Mouse (Mus musculus) stomach, embryonic 15.5 days (tissue): ENCODE data around the gene Wdr17. TPM values are rescaled to one million over a fixed set of nuclear protein-coding genes. Genes with fewer than 3 reads are reported as not detected.

Experiments
- ATAC-seq: fragments of 200-750 bp; cut with Nextera tagmentation; 2 replicates; pipeline ENCODE4 v1.8.0; 2017; ENCODE audit warnings: low read depth, moderate number of reproducible peaks, moderate TSS enrichment; ENCODE audit not compliant: insufficient read depth, low FRiP score
- H3K27ac ChIP-seq: fragments of 300-500 bp; sonication (generic); 2 replicates; pipeline ENCODE4 v1.5.1; 2015; ENCODE audit warnings: mild to moderate bottlenecking, inconsistent platforms
- H3K27me3 ChIP-seq: fragments of 300-500 bp; sonication (generic); replicated peaks from 2 replicates; pipeline ENCODE4 v1.6.1; 2015; ENCODE audit warnings: inconsistent platforms
- H3K36me3 ChIP-seq: fragments of 300-500 bp; sonication (generic); 2 replicates; pipeline ENCODE4 v1.6.1; 2015; ENCODE audit warnings: inconsistent platforms
- H3K4me1 ChIP-seq: fragments of 300-500 bp; sonication (generic); 2 replicates; pipeline ENCODE4 v1.6.1; 2015; ENCODE audit warnings: inconsistent platforms
- H3K4me2 ChIP-seq: fragments of 300-500 bp; sonication (generic); 2 replicates; pipeline ENCODE4 v1.6.1; 2015; ENCODE audit warnings: mild to moderate bottlenecking, inconsistent platforms
- H3K4me3 ChIP-seq: fragments of 300-500 bp; sonication (generic); replicated peaks from 2 replicates; pipeline ENCODE4 v1.5.1; 2015; ENCODE audit warnings: inconsistent platforms
- H3K9ac ChIP-seq: fragments of 300-500 bp; sonication (generic); 2 replicates; pipeline ENCODE4 v1.6.1; 2015; ENCODE audit warnings: inconsistent platforms
- H3K9me3 ChIP-seq: fragments of 300-500 bp; sonication (generic); 2 replicates; pipeline ENCODE4 v1.6.1; 2016; ENCODE audit warnings: inconsistent platforms
- WGBS: fragments of 180-500 bp; shearing (Covaris S2); methylation state at CpG from one replicate; pipeline ENCODE4 v1.1.7; 2015; 5-methylcytosine and 5-hydroxymethylcytosine counted together
- polyA plus RNA-seq: library from polyadenylated mRNA; unstranded; fragments of >200 nt; fragmentation: Nextera tagmentation; extraction: Ambion mirVana; gene quantifications from 2 replicates; pipeline ENCODE4 v1.2.1, GENCODE M21; 2015

Gene Wdr17
- polyA plus RNA-seq, 1 experiment from 2014 or later = 0.49 TPM

DNA sequence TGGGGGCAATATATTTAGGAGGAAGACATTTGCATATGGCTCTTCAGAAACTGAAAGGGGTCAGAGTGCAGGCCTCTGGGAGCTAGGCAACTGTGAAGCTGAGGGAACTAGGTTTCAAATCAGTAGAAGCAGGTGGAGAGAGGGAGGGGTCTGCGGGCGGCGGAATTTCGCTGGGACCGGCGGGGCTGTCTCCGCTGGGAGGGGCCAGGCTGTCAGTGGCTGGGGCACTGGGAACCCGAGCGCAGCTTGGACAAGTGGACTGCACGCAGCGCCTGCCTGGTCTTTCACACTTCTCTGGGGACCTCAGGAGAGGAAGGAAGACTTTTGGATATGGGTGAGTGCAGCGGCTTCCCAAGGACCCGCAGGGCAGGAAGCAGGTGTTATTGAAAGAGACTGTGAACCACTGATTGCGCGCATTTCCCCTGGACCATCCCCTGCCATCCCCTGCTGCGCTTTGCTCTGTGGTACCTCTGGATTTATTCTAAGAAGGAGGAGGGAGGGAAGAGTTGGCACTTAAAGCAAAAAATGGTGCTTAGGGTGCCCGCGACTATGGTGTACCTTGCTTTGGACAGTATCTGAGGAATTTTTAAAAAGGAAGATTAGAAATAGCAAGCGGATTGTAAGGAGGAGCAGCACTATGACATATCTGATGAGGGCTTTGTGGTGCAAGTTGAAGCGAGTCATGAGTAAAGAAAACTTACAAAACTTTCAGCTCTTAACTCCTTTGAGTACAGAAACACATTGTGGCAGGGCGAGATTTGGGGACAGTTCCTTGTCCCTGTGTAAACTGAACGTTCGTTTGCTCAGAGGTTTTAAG, 107.5 kb downstream of the Wdr17 start:
- H3K9ac ChIP-seq = no peak overlapping the region
- under 1% methylated on average over 23 of the region's 23 CpGs for WGBS
- ATAC-seq = peak; percentile 78; the same call in 1 of the 2 replicates

DNA sequence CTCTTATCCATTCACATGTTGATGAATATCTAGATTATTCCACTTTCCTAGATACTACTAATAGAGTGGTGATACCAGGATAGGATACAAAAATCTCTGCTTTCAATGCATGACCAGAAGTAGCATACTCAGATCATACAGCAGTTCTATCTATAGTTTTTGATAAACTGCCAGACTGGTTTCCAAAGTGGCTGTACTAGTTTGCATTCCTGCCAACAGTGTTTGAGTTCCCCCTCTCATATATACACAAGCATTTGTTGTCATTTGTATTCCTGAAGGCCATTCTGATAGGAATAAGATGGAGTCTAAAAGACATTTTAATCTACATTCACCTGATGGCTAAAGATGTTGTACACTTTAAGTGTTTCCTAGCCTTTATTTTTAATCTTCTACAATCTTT, 110.0 kb downstream of the Wdr17 start:
- Histone ChIP-seq H3K4me2 (no peak overlapping the region), H3K27ac (no peak overlapping the region), H3K4me1 (0 out of 2 replicates have a peak, but pooled peaks cover 4% of the 10 kb centered on the region), H3K27me3 (no peaks in the 10 kb centered on the region), H3K4me3 (no peak overlapping the region), H3K9ac (no peak overlapping the region), H3K9me3 (no peaks in the 10 kb centered on the region), H3K36me3 (no peaks in the 10 kb centered on the region)
- no peak for ATAC-seq

More for the DNA sequence above, 107.5 kb downstream of the Wdr17 start:
- Histone ChIP-seq H3K4me2 (peak overlapping the region; percentile 78), H3K27ac (peak overlapping the region; percentile 40; the same call in 1 of the 2 replicates), H3K9me3 (no peaks in the 10 kb centered on the region), H3K4me1 (0 out of 2 replicates have a peak, but pooled peaks cover 4% of the 10 kb centered on the region), H3K27me3 (no peaks in the 10 kb centered on the region), H3K4me3 (peak overlapping the region; percentile 39), H3K36me3 (no peaks in the 10 kb centered on the region)

DNA sequence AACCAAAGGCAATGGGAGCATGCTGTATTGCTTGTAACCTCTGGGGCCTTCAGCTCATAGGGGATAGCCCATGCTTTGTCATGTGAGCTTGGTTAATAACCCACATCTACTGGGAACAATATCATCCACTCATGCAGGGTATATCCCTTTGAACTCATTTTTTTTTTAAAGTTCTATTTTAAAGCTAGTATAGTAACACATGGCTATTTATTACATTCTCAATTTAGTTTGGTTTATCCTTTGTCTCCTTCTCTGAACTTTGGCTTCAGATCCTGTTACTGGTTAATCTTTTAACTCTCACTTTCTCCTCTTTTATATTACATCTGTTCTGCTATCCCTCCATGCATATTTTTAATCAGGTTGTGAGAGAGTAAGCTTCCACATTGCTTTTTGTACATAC, 110.7 kb downstream of the Wdr17 start:
- H3K27ac ChIP-seq = no peak overlapping the region
- no peak overlapping the region for H3K4me2 ChIP-seq
- ATAC-seq = no peak

DNA sequence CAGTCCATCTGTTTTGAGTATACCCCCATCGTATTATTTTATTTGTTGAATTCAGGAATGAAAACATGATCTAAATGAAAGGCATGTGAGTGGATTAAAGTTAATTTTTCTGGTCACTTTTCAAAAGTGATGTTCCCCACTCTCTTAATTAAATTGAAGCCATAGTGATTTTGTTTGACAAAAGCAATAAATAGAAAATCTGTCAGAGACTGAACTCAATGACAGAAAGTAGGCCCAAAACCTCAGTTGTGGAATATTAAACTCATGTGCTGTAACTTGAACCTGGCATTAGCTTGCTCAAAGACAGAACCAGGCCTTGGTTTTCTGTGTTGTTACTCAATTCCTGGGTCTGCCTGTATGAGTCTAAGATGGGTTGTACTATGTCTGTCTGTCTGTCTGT, 129.3 kb downstream of the Wdr17 start:
- 75% methylated on average over 1 of the region's 1 CpGs for WGBS
- Histone ChIP-seq H3K9me3 (no peaks in the 10 kb centered on the region), H3K36me3 (no peaks in the 10 kb centered on the region), H3K4me2 (no peak overlapping the region), H3K27ac (no peak overlapping the region), H3K4me3 (no peak overlapping the region), H3K27me3 (no peaks in the 10 kb centered on the region), H3K9ac (no peak overlapping the region), H3K4me1 (no peaks in the 10 kb centered on the region)
- no peak for ATAC-seq

More for the DNA sequence above, 110.7 kb downstream of the Wdr17 start:
- Histone ChIP-seq H3K9me3 (no peaks in the 10 kb centered on the region), H3K4me3 (no peak overlapping the region), H3K4me1 (0 out of 2 replicates have a peak, but pooled peaks cover 4% of the 10 kb centered on the region), H3K36me3 (no peaks in the 10 kb centered on the region), H3K27me3 (no peaks in the 10 kb centered on the region), H3K9ac (no peak overlapping the region)

DNA sequence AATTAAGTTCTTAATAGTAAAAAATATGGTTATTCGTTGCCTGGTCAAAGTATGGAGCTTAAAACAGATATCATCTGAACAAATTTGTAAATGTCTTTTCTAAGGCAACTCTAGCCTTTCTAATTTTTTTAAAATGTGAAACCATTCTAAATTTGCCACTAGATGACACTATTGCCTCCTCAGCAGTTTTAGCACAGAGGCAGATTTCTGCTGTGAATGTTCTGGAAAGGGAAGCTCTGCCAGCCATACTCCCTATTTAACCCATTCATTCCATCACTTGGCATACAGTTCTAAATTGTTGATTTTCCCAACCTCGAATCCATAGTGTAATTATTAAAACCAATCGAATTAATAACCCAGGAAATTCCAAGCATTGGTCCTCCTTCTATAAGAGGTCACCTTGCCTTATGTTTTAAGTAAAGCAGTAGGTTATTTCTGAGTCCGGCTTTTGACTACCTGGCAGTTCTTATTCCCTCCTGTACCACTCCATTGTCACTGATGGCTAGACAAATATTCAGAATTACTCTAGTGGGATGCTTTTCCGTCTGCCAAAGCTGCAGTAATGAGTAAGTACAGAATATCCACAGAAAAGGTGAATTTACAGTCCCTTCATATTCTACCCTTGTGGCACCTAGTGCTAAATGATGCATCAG, 150.2 kb downstream of the Wdr17 start:
- WGBS = 56% methylated on average over 5 of the region's 5 CpGs
- Histone ChIP-seq H3K4me2 (no peak overlapping the region), H3K4me3 (no peak overlapping the region), H3K27me3 (no peaks in the 10 kb centered on the region), H3K27ac (no peak overlapping the region), H3K36me3 (no peaks in the 10 kb centered on the region), H3K9ac (no peak overlapping the region), H3K4me1 (no peaks in the 10 kb centered on the region), H3K9me3 (no peaks in the 10 kb centered on the region)
- no peak for ATAC-seq

DNA sequence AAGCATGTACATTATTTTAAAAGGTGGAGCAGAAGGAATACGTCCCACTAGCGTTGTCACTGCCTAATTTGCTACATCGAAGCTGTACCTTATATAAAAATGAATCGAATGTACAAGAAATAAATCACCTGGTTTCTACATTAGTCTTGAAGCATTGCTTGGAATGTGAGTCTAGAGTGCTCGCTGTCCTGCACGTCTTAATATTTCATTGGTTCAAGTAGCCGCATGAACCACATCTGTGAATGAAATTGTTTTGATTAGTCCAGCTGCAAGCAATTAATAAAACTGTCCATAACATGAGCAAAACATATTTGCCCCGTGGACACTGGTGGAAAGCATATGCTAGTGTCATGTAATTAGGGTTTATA, 162.3 kb downstream of the Wdr17 start:
- WGBS = 14% methylated on average over 8 of the region's 8 CpGs
- no peaks in the 10 kb centered on the region for H3K36me3 ChIP-seq
- no peaks in the 10 kb centered on the region for H3K4me1 ChIP-seq
- no peaks in the 10 kb centered on the region for H3K9me3 ChIP-seq
- H3K27me3 ChIP-seq = no peaks in the 10 kb centered on the region
- H3K27ac ChIP-seq = no peak overlapping the region
- no peak overlapping the region for H3K9ac ChIP-seq
- peak overlapping the region; percentile 68 for H3K4me2 ChIP-seq
- peak overlapping the region; percentile 40 for H3K4me3 ChIP-seq
- ATAC-seq = peak; percentile 11; the same call in 1 of the 2 replicates

DNA sequence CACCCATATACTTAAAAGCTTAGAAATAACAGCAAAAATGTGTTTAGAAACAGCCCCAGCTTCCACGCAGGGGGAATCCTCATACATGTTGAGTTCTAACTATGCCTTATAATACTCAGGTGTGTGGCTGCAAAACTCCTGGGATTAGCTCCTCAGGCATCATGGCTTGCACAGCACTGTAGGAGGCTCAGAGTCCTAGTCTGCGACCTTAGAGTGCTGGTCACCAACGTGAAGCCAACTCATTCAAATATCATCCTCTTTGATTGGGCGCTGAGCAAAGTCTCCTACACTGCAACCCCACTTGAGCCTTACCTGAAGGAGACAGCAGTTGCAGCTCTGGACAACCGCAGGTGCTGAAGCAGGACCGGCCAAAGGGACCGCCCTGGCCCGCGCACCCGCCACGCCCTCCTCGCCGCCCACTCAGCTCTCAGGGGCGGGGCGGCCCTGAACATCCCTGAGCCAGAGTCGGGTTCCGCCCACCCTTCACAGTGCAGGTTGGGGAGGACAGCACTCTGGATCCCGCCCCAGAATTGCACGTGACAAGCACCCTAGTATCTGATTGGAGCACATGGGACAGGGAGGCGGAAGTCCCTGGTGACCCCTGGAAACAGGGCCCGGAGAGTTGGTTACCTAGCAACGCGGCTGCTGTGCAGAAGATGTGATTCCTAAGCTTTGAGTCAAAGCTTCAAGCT, 162.9 kb downstream of the Wdr17 start:
- no peak overlapping the region for H3K27ac ChIP-seq
- peak overlapping the region; percentile 40 for H3K4me3 ChIP-seq
- WGBS = 2% methylated on average over 23 of the region's 23 CpGs
- no peaks in the 10 kb centered on the region for H3K4me1 ChIP-seq
- no peaks in the 10 kb centered on the region for H3K9me3 ChIP-seq
- ATAC-seq = peak; percentile 100
- H3K4me2 ChIP-seq = peak overlapping the region; percentile 68
- no peak overlapping the region for H3K9ac ChIP-seq
- no peaks in the 10 kb centered on the region for H3K27me3 ChIP-seq
- no peaks in the 10 kb centered on the region for H3K36me3 ChIP-seq

DNA sequence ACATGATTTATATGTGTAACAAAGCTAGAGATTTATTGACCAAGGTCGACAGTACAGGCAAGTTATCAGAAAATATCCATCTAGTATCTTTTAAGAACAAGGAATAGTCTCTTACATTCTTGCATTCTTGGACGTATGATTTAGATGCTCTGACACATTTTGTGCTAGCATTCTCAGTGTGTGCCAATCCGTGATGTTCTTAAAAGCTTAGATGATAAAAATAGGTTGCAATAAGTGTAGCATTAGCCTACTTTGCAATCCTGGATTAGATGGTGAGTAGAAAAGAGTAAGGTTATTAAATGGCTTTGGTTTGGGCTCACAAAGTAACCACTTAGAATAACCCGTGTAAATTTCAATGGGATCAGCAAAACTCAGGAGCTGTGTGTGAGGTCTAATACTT, 168.5 kb downstream of the Wdr17 start:
- Histone ChIP-seq H3K4me2 (no peak overlapping the region), H3K4me3 (no peak overlapping the region), H3K9ac (no peak overlapping the region), H3K36me3 (no peaks in the 10 kb centered on the region), H3K27ac (no peak overlapping the region), H3K4me1 (no peaks in the 10 kb centered on the region), H3K27me3 (no peaks in the 10 kb centered on the region), H3K9me3 (no peaks in the 10 kb centered on the region)
- no peak for ATAC-seq
- WGBS = 72% methylated on average over 4 of the region's 4 CpGs

DNA sequence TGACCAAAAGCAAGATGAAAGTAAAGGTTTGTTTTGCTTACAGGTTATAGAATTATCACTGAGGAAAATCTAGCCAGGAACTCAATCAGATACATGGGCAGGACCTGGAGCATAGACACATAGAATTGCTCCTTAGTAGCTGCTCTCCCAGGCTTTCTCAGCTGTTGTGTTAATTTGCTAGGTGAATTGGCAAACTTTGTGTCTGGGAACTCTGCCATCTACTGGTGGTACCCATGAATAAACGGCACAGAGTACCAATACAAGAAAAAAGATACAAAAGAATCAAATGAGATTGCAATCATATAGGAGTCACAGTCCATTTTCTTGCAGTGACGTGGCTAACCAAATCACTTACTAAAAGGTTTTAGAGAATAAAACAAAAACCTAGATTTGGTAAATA, 181.2 kb downstream of the Wdr17 start:
- no peak overlapping the region for H3K9ac ChIP-seq
- WGBS = 48% methylated on average over 2 of the region's 2 CpGs
- H3K27ac ChIP-seq = no peak overlapping the region
- no peak for ATAC-seq
- no peak overlapping the region for H3K4me3 ChIP-seq
- no peaks in the 10 kb centered on the region for H3K36me3 ChIP-seq
- H3K9me3 ChIP-seq = no peaks in the 10 kb centered on the region
- H3K4me2 ChIP-seq = no peak overlapping the region
- H3K27me3 ChIP-seq = no peaks in the 10 kb centered on the region
- H3K4me1 ChIP-seq = no peaks in the 10 kb centered on the region

DNA sequence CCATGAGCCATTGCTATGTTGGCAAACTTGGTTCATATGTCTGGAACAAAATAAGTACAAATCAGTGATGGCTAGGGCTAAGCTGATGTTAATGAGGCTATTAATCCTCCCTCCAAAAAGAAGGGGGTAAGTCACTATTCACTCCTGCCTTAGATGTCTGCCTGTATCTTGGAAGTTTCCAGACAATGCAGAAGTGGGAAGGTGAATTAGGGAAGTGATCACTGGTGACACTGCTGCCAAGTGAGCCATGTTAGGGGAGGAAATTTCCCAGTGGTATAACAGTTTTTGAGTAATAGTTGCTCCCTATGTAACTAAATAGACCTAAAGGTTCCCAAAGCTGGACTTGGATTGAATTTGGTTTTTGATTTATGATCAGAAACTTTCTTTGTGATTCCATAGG, 215.2 kb downstream of the Wdr17 start:
- H3K9me3 ChIP-seq = no peaks in the 10 kb centered on the region
- H3K27ac ChIP-seq = no peak overlapping the region
- H3K27me3 ChIP-seq = no peaks in the 10 kb centered on the region
- H3K4me2 ChIP-seq = no peak overlapping the region
- H3K9ac ChIP-seq = no peak overlapping the region
- no peaks in the 10 kb centered on the region for H3K36me3 ChIP-seq
- no peaks in the 10 kb centered on the region for H3K4me1 ChIP-seq
- no peak for ATAC-seq
- H3K4me3 ChIP-seq = no peak overlapping the region

DNA sequence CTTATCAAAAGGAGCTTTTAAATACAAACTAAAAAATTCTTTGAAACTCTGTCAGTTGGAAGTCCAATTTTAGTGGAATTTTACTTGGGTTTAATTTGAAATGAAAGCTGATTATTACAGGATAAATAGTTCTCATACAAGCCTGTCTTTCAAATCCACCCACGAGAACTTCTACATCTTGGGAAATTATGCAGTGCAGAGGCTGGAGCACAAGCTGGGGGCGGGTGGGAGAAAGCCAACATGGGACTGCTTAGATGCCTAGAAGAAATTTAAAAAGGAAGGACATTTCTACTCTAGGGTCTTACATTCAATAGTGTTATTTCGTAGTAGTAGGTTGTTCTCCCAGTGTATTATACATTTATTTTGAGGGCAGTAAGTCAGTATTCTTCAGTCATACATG, 219.2 kb downstream of the Wdr17 start:
- Histone ChIP-seq H3K4me1 (no peaks in the 10 kb centered on the region), H3K36me3 (no peaks in the 10 kb centered on the region), H3K4me2 (no peak overlapping the region), H3K9ac (no peak overlapping the region), H3K9me3 (no peaks in the 10 kb centered on the region), H3K4me3 (no peak overlapping the region), H3K27ac (no peak overlapping the region), H3K27me3 (no peaks in the 10 kb centered on the region)
- WGBS = 65% methylated on average over 3 of the region's 3 CpGs
- ATAC-seq = no peak

DNA sequence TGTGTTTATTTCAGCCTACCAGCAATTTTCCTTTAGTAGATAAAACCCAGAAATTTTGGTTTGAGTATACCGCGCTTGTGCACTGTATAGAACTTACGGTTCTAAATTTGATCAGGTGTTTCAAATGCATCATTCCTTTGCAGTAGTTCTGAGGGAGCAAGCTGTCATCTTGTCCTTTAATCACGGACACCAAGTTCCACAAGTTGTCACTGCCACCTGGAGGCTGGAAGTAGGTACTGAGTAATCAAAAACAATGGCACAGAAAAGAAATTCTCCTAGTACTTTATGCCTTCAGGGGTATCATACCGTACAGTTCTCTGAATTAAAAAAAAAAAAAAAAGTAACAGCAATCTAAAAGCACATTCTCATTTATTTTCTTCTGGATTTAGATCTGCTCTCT, 226.3 kb downstream of the Wdr17 start:
- no peak overlapping the region for H3K9ac ChIP-seq
- H3K9me3 ChIP-seq = no peaks in the 10 kb centered on the region
- WGBS = 32% methylated on average over 5 of the region's 5 CpGs
- no peaks in the 10 kb centered on the region for H3K36me3 ChIP-seq
- H3K27me3 ChIP-seq = no peaks in the 10 kb centered on the region
- no peak overlapping the region for H3K27ac ChIP-seq
- ATAC-seq = peak; percentile 43
- H3K4me2 ChIP-seq = no peak overlapping the region
- H3K4me1 ChIP-seq = no peaks in the 10 kb centered on the region
- H3K4me3 ChIP-seq = no peak overlapping the region
